Mouse (Mus musculus): ENCODE data around the gene 1110051M20Rik. TPM values are rescaled to one million over a fixed set of nuclear protein-coding genes. Genes with fewer than 3 reads are reported as not detected.

The 1110051M20Rik gene
- polyA plus RNA-seq, 1 experiment, result 19.3 TPM

- H3K27me3 ChIP-seq (ENCODE audit: control insufficient read depth, insufficient read depth, low read length, poor library complexity, severe bottlenecking), result no peaks in the 10 kb centered on the region
- H3K9ac ChIP-seq (ENCODE audit: low read depth, poor library complexity, severe bottlenecking), result no peak overlapping the region
- H3K9me3 ChIP-seq (replicated peaks; ENCODE audit: control insufficient read depth, insufficient read depth, low read length, poor library complexity, severe bottlenecking), result no peaks in the 10 kb centered on the region
- TF ChIP-seq CTCF (IDR thresholded peaks at IDR 0.05; ENCODE audit: low read depth, low read length), result no peak
- TF ChIP-seq POLR2A (IDR thresholded peaks at IDR 0.05; ENCODE audit: insufficient read depth, low read length), result no peak
- TF ChIP-seq EP300 (IDR thresholded peaks at IDR 0.05; ENCODE audit: insufficient read depth, low read depth, low read length), result no peak
- H3K36me3 ChIP-seq (ENCODE audit: control insufficient read depth, insufficient read depth, low read length, poor library complexity, severe bottlenecking), result no peaks in the 10 kb centered on the region
- no peak overlapping the region for H3K4me3 ChIP-seq (ENCODE audit: low read depth, low read length)
- H3K27ac ChIP-seq (ENCODE audit: insufficient read depth, low read length), result no peak overlapping the region
- no peaks in the 10 kb centered on the region for H3K4me1 ChIP-seq (ENCODE audit: control insufficient read depth, insufficient read depth, low read length)
Observed at GRCm38 (mm10) chr2:91301836-91302235, 142.7 kb downstream of the 1110051M20Rik start.

- Histone ChIP-seq H3K27ac (ENCODE audit: insufficient read depth, low read length) (no peak overlapping the region), H3K9me3 (replicated peaks; ENCODE audit: control insufficient read depth, insufficient read depth, low read length, poor library complexity, severe bottlenecking) (no peaks in the 10 kb centered on the region), H3K4me3 (ENCODE audit: low read depth, low read length) (no peak overlapping the region), H3K27me3 (ENCODE audit: control insufficient read depth, insufficient read depth, low read length, poor library complexity, severe bottlenecking) (no peaks in the 10 kb centered on the region), H3K9ac (ENCODE audit: low read depth, poor library complexity, severe bottlenecking) (no peak overlapping the region), H3K36me3 (ENCODE audit: control insufficient read depth, insufficient read depth, low read length, poor library complexity, severe bottlenecking) (no peaks in the 10 kb centered on the region), H3K4me1 (ENCODE audit: control insufficient read depth, insufficient read depth, low read length) (no peaks in the 10 kb centered on the region)
- TF ChIP-seq POLR2A (IDR thresholded peaks at IDR 0.05; ENCODE audit: insufficient read depth, low read length) (no peak), EP300 (IDR thresholded peaks at IDR 0.05; ENCODE audit: insufficient read depth, low read depth, low read length) (no peak), CTCF (IDR thresholded peaks at IDR 0.05; ENCODE audit: low read depth, low read length) (no peak)
Observed at GRCm38 (mm10) chr2:91300784-91301183, 143.7 kb downstream of the 1110051M20Rik start.

- H3K27ac ChIP-seq (ENCODE audit: insufficient read depth, low read length), result no peak overlapping the region
- H3K9me3 ChIP-seq (replicated peaks; ENCODE audit: control insufficient read depth, insufficient read depth, low read length, poor library complexity, severe bottlenecking), result no peaks in the 10 kb centered on the region
- no peak overlapping the region for H3K9ac ChIP-seq (ENCODE audit: low read depth, poor library complexity, severe bottlenecking)
- TF ChIP-seq POLR2A (IDR thresholded peaks at IDR 0.05; ENCODE audit: insufficient read depth, low read length), result no peak
- no peak for TF ChIP-seq CTCF (IDR thresholded peaks at IDR 0.05; ENCODE audit: low read depth, low read length)
- TF ChIP-seq EP300 (IDR thresholded peaks at IDR 0.05; ENCODE audit: insufficient read depth, low read depth, low read length), result no peak
- no peaks in the 10 kb centered on the region for H3K27me3 ChIP-seq (ENCODE audit: control insufficient read depth, insufficient read depth, low read length, poor library complexity, severe bottlenecking)
- no peaks in the 10 kb centered on the region for H3K36me3 ChIP-seq (ENCODE audit: control insufficient read depth, insufficient read depth, low read length, poor library complexity, severe bottlenecking)
- H3K4me1 ChIP-seq (ENCODE audit: control insufficient read depth, insufficient read depth, low read length), result no peaks in the 10 kb centered on the region
- H3K4me3 ChIP-seq (ENCODE audit: low read depth, low read length), result no peak overlapping the region
Observed at GRCm38 (mm10) chr2:91299156-91299555, 145.3 kb downstream of the 1110051M20Rik start.

GRCm38 (mm10) chr2:91295895-91296294 lies 148.6 kb downstream of the 1110051M20Rik start:
- H3K4me1 ChIP-seq (ENCODE audit: control insufficient read depth, insufficient read depth, low read length), result no peaks in the 10 kb centered on the region
- H3K4me3 ChIP-seq (ENCODE audit: low read depth, low read length), result no peak overlapping the region
- H3K27me3 ChIP-seq (ENCODE audit: control insufficient read depth, insufficient read depth, low read length, poor library complexity, severe bottlenecking), result no peaks in the 10 kb centered on the region
- no peaks in the 10 kb centered on the region for H3K9me3 ChIP-seq (replicated peaks; ENCODE audit: control insufficient read depth, insufficient read depth, low read length, poor library complexity, severe bottlenecking)
- no peak overlapping the region for H3K27ac ChIP-seq (ENCODE audit: insufficient read depth, low read length)
- no peaks in the 10 kb centered on the region for H3K36me3 ChIP-seq (ENCODE audit: control insufficient read depth, insufficient read depth, low read length, poor library complexity, severe bottlenecking)
- no peak overlapping the region for H3K9ac ChIP-seq (ENCODE audit: low read depth, poor library complexity, severe bottlenecking)
- TF ChIP-seq EP300 (IDR thresholded peaks at IDR 0.05; ENCODE audit: insufficient read depth, low read depth, low read length) (no peak), POLR2A (IDR thresholded peaks at IDR 0.05; ENCODE audit: insufficient read depth, low read length) (no peak), CTCF (IDR thresholded peaks at IDR 0.05; ENCODE audit: low read depth, low read length) (no peak)

- no peaks in the 10 kb centered on the region for H3K36me3 ChIP-seq (ENCODE audit: control insufficient read depth, insufficient read depth, low read length, poor library complexity, severe bottlenecking)
- H3K27ac ChIP-seq (ENCODE audit: insufficient read depth, low read length), result no peak overlapping the region
- TF ChIP-seq POLR2A (IDR thresholded peaks at IDR 0.05; ENCODE audit: insufficient read depth, low read length) (no peak), CTCF (IDR thresholded peaks at IDR 0.05; ENCODE audit: low read depth, low read length) (no peak), EP300 (IDR thresholded peaks at IDR 0.05; ENCODE audit: insufficient read depth, low read depth, low read length) (no peak)
- no peaks in the 10 kb centered on the region for H3K27me3 ChIP-seq (ENCODE audit: control insufficient read depth, insufficient read depth, low read length, poor library complexity, severe bottlenecking)
- H3K4me3 ChIP-seq (ENCODE audit: low read depth, low read length), result no peak overlapping the region
- H3K9me3 ChIP-seq (replicated peaks; ENCODE audit: control insufficient read depth, insufficient read depth, low read length, poor library complexity, severe bottlenecking), result no peaks in the 10 kb centered on the region
- no peak overlapping the region for H3K9ac ChIP-seq (ENCODE audit: low read depth, poor library complexity, severe bottlenecking)
- no peaks in the 10 kb centered on the region for H3K4me1 ChIP-seq (ENCODE audit: control insufficient read depth, insufficient read depth, low read length)
Observed at GRCm38 (mm10) chr2:91294226-91294625, 150.3 kb downstream of the 1110051M20Rik start.

GRCm38 (mm10) chr2:91291197-91292007 lies 153.1 kb downstream of the 1110051M20Rik start:
- Histone ChIP-seq H3K27ac (ENCODE audit: insufficient read depth, low read length) (no peak overlapping the region), H3K4me1 (ENCODE audit: control insufficient read depth, insufficient read depth, low read length) (no peaks in the 10 kb centered on the region), H3K4me3 (ENCODE audit: low read depth, low read length) (no peak overlapping the region), H3K9me3 (replicated peaks; ENCODE audit: control insufficient read depth, insufficient read depth, low read length, poor library complexity, severe bottlenecking) (no peaks in the 10 kb centered on the region), H3K27me3 (ENCODE audit: control insufficient read depth, insufficient read depth, low read length, poor library complexity, severe bottlenecking) (no peaks in the 10 kb centered on the region), H3K36me3 (ENCODE audit: control insufficient read depth, insufficient read depth, low read length, poor library complexity, severe bottlenecking) (no peaks in the 10 kb centered on the region), H3K9ac (ENCODE audit: low read depth, poor library complexity, severe bottlenecking) (no peak overlapping the region)
- TF ChIP-seq POLR2A (IDR thresholded peaks at IDR 0.05; ENCODE audit: insufficient read depth, low read length) (no peak), CTCF (IDR thresholded peaks at IDR 0.05; ENCODE audit: low read depth, low read length) (no peak), EP300 (IDR thresholded peaks at IDR 0.05; ENCODE audit: insufficient read depth, low read depth, low read length) (no peak)
